Mouse (Mus musculus) T-helper 1 cell (primary cell): ENCODE data around the gene Cuedc1.

Source experiments
- in situ Hi-C: fragments of 300-600 bp; cut with MboI, MseI; formaldehyde crosslinking; loops from one replicate; pipeline ENCODE4 v1.15.1; 2025; ENCODE audit warnings: high pct_unique_total_duplicates

Gene Cuedc1

DNA sequence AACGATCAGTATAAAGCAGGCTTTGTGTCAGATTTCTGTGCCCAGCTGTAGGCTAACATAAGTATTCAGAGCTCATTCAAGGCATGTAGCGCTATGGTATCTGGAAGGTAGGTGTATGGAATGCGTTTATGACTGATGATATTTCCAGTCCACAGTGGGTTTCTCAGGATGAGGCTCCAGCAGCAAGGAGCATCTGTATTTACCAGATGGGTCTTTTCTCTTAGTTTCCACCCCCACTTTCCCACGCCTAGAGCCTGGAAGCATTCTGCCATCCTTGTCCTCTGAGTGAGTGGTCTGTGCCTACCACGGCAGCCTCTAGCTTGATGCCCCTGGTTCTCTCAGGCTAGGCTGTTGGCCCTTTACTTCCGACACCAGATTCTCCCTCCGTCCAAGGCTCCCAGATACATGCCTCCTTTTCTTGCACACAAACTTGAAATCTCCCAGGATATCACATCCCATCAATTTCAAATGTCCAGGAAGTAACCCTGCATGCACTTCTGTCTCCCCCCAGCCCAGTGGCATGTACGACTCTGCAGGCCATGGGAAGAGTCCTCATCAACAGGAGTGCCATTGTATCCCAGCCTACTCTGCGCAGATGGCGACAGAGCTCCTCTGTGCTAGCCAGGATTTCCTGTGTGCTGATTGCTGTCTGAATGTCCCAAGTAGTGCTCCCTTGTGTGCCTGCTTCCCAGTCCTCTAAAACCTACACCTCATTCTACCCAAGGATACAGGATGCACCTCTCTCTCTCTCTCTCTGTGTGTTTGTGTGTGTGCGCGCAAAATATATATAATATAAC is 48.6 kb downstream of the Cuedc1 start:
- in situ Hi-C loops, result no loop called here

DNA sequence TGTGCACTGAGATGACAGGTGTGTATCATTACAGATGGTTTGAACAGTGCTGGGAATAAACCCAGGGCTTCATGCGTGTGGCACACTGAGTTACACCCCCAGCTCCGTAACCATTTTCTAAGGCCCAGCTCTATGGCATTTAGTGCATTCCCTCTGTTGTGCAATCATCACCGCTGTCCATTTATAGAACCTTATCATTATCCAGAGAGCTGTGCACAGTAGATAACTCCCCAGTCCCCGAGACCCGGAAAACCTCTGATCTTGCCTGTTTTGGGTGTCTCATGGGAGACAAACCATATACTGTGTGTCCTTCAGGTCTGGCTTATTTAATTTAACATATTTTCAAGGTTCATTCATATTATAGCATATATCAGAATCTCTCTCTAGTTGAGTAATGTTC is 49.5 kb downstream of the Cuedc1 start:
- in situ Hi-C loops, result no loop called here

DNA sequence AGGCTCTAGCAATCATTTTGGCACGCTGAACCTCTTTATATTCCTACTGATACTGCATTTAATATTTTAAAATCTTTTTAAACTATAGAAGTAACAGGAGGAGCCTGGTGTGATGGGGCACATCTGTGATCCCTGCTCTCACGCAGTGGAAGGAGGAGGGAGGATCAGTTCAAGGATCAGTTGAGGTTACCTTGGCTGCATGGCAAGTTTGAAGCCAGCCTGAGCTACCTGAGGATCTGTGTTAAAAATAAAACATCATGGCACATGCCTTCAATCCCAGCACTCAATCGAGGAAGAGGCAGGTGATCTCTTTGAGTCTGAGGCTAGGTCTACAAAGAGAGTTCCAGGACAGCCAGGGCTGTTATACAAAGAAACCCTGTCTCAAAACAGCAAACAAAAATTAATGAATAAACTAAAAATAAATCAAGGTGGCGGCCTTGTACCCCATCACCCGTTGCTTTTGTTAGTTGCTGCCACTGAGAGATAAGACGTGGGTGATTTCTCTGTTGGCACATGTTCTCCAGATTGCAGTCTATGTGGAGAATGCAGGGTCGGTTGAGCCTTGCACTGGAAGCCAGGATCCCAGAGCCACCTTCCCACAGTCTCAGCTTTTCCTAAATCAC is 50.3 kb downstream of the Cuedc1 start:
- in situ Hi-C loops, result no loop called here

DNA sequence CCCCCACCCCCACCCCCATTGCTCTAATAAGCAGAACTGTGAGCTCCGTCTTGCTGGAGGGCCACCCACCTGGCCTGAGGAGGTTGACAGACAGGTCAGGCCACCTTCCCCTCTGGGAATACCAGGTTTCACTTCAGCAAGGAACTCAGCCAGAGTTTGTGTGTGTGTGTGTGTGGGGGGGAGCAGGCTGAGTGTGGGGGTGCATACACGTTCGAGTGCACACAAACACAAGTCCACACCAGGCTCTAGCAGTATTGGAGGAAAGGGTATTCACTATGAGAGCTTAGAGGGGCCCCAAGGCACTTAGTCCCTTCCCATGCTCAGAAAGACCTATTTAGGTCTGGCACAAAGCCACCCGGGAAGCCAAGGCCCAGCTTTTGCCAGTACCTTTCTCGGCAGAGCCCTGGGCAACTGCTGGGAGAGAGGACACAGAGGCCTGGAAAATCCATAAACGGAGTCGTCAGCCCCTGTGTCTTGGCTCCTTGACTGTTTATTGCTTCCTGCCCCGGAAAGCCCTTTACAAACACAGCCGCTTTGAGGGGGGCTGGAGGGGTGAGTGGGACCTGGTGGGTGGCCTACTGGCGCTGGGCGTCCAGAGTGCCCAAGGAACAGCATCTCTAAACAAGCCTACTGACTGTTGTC is 50.9 kb downstream of the Cuedc1 start:
- in situ Hi-C loops, result no loop called here

DNA sequence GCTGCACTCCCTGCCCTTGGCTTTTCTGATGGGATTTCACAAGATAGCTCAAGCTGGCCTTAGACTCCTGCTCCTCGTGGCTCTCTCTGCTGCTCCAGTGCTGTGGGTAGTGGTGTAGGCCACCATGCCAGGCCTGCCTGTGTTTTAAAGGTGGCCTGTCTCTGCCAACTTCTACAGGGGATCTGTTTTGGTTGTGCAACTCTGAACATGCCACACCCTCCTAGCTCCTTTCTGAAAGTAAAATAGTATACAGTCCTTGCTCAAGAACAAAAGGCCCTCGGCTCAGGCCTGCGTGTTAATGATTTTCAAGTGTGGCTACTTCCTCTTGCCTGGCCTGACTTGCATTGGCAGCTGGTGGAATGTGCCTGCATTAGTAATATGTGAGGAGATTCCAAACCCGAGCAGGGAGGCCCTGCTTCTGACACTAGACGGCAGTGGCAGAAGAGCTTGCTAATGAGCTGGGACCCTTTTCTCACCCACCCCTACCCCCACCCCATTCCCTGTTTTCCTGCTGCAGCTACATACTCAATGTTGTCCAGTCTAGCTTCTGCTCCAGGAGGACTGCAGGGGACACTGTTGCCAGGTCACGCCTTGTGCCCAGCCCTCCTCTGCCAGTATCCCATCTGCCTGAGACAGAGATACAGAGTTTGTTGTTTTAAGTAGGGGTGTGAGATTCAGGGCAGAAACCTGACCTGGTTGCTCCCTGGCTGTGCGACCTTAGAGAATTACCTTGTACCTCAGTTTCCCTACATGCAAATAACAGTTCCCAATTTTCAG is 53.7 kb downstream of the Cuedc1 start:
- in situ Hi-C loops, result no loop called here

DNA sequence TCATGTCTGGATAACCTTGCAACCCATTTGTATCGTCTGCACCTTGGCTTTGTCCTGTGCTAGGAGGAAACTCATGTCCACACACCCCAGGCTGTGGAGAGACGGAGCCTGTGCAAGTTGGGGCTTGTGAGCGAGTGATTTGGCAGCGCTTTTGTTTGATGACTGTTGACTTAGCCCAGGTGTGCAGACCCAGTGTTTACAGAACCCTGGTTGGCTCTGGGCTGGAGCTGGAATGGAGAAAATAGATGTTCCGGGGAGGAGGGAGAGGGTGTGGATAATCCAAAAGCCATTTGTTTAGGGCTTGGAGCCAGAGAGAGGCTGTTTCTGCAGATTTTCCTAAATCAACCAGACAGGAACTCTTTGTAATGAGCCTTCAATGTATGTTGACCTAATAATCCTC is 56.0 kb downstream of the Cuedc1 start:
- in situ Hi-C loops, result no loop called here

DNA sequence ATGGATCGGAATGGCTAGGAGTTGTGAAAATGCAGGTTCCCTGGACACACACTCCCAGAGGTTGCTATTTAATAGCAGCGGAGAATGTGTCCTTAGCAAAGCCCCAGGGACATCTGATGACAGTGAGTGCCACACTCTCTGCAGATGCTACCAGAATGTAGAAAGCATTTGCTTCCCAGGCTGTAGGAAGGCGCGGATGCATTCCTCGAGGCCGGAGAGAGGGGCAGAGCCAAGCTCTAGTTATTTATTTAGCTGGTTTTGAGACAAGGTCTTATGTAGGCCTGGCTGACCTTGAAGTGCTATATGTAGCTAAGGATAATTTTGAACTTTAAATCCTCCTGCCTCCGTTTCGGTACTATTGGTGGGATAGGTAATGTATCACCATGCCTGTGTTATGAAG is 56.6 kb downstream of the Cuedc1 start:
- in situ Hi-C loops, result no loop called here

DNA sequence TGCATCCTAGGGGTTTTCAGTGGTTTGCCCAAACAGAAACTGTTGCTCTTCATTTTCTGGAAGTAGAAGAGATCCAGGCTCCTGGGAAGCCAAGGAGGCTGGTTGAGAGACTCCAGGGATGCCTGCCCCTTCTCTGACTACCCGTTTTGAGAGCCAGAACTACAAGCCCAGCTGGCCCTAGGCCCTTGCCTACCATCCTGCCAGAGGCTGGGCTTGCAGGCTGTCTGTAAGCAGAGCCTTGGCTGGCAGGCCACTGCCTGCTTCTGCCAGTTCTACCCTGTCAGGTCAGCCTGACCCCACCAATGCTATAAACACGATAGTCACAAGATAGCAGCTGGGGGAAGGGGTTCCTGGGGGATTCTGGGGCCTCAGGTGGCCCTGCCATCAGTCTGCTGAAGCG is 57.6 kb downstream of the Cuedc1 start:
- in situ Hi-C loops, result no loop called here

DNA sequence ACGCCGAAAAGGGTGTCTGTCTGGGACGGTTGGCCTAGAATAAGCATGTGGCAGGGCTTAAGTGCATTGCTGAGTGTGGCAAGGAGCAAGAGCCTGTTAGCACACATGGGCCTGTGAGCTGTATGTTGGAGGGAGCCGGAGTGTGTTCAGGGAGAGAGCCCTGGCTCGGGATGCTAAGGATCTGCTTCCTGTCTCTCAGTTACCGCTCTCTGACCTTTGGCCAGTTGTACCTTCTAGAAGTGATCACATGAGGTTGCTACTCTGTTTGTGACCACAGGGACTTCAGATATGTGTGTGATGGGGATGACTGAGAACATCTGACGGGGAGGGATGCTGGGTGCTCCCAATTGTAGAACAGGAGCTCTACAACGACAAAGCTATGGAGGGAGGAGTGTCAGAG is 58.1 kb downstream of the Cuedc1 start:
- in situ Hi-C loops, result no loop called here

DNA sequence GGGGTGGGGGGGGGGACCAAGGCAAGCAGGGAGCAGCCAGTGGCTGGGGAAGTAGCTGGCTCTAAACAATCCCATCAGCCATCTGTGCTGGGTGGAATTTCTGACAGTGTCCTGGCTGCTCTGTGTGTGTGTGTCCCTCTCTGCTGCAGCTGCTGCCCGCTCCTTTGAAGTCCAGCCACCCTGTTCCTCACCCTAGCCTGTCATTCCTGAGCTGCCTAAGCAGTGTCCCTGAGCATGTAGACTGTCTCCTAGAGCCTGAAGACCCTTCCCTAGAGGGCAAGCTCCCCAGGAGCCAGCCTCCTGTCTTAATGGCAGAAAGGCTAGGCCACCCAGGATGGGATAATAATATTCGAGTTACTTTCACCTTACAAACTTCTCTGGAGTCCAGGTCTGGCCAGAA is 58.5 kb downstream of the Cuedc1 start:
- in situ Hi-C loops, result no loop called here

DNA sequence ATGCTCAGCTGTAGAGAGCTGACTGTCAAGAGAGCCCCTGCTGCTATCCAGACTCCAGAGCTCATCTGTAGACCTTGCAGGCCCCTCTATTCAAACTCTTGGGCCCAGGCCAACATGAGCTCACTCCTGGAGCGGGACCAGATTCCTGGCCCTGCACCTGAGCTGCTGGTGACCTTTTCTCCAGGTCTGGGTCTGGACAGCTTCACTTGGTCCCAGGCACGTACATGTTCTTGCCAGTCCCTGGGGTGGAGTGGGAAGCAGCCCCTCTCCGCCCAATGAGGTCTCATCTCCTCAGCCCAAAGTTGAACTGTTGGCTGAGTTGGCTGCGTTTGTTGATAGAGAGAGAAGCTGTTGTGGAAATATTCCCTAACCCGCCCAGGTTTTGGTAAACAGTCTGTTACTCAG is 61.0 kb downstream of the Cuedc1 start:
- in situ Hi-C loops, result no loop called here

DNA sequence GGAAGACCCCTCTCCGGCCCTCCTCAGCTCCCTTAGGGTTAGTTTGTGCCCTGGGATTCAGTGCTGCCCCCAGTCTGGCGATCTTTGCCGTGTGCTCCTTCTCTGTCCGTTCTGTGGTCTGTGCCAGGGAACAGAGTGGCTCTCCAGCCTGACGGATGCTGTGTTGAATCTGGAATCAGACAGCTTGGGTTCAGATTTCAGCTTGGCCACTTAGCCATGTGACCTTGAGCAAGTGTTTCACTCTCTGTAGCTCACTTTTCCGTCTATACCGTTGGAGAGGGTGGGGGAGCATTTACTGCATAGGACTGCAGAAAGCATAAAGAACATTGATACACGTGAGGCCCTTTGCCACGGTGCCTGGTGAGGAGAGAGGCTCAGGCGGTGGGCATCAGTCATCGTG is 61.5 kb downstream of the Cuedc1 start:
- in situ Hi-C loops, result no loop called here

DNA sequence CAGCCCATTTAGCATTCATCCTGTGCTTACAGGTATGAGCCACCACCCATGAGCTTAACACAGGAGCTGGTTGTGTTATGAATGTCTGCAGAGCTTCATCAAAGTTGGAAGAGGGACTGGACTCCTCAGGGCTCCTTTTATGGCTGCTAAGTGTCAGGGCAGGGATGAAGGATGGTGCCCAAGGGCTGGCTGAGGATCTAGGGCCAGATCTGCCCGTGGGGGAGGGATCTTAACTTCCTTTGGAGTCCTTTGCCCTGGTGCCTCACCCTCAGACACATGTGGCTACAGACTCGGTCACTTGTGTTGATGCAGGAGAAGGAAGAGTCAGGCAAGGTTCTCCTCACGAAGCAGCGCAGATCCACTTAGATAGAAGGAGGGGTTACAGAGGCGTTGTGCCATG is 62.5 kb downstream of the Cuedc1 start:
- in situ Hi-C loops, result no loop called here

DNA sequence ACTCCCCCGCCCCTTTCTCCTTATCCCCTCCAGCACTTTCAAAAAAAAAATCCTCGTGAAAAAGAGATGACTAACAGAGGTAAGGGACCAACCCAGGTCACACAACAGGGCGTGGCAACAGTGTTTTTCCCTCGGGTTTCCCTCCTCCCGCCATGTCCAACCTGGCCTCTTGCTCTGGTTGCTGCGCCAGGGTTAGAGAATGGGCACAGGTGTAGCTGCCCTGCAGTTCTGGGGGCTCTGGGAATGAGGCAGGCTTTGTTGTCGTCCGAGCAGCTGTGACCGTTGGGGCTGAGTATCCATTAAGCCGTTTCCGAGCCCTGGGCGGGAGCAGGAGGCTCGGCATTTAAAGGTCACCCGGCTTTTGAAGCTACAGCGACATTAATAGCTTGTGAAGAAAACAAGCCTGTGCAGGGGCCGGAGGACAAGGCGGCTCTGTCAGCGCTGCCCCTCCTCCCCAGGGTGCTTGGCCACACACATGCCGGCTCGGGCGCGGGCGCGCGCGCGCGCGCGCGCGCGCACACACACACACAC is 63.3 kb downstream of the Cuedc1 start:
- in situ Hi-C loops, result no loop called here

DNA sequence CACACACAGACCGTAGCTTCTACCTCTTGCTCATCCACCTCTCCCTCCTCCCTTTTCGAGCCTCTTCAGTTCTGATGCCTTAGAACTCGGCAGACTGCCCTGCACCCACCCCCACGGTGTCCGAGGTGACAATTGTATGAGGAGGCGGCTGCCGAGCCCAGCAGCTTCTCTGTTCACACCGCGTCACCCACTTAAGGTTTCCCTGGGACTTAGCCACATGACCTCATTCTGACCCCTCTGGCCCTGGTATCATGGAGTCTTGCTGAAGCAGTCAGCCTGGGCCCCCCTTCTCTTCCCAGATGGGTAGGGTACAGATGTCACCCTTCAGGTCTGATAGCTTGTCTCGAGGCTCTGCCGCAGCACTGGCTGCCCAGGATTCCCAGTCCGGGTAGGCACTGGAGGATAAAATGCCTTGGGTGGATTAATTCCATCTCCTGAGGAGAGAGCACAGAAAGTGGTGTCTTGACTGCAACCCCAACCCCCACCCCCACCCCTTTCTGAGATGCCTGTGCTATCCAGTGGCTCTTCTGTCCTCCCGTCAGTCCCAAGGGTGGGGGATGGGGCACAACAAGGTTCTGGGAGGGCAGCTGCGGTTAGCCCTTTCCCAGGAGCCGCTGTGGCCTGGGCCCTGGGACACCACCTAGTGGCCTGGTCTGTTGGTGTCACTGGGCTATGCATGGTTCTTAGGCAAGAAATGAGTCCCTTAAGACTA is 63.9 kb downstream of the Cuedc1 start:
- in situ Hi-C loops, result no loop called here

DNA sequence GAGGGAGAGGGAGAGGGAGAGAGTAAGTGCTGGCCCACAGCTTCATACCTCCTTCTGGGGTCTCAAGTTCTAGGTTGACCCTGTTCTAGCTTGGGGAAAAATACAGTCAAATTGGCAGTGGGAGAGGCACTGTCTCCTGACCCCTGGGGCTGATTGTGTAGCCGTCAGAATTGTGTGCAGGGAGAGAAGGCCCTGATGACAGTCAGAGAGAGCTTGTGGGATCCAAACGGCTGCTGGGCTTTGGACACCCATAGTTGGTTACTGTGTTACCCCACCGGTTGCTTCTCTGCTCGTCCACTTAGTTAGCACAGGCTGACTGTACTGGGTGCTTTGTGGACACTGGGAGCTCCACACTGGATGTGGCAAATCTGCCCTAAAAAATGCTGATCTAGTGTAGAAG is 64.9 kb downstream of the Cuedc1 start:
- in situ Hi-C loops, result no loop called here

DNA sequence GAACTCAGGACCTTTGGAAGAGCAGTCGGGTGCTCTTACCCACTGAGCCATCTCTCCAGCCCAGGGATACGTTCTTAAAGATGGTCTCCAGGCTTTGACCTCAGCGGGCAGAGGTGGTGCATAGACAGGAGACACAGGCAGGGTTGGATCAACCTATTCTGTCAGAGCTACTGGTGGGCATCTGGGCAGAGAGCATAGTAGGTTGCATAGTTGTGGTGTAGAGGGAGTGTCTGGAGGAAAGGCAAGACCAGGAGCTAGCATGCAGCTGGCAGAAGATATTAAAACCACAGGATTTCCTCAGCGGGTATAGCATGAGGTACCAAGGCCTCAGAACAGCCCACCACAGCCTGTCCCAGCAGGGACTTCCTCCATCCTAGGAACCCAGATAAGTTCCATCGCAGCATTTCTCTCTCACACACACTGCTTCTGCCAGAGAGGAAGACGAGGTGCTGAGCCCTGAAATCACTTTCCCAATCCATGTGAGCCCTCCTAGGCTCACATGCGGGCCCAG is 66.4 kb downstream of the Cuedc1 start:
- in situ Hi-C loops, result no loop called here

DNA sequence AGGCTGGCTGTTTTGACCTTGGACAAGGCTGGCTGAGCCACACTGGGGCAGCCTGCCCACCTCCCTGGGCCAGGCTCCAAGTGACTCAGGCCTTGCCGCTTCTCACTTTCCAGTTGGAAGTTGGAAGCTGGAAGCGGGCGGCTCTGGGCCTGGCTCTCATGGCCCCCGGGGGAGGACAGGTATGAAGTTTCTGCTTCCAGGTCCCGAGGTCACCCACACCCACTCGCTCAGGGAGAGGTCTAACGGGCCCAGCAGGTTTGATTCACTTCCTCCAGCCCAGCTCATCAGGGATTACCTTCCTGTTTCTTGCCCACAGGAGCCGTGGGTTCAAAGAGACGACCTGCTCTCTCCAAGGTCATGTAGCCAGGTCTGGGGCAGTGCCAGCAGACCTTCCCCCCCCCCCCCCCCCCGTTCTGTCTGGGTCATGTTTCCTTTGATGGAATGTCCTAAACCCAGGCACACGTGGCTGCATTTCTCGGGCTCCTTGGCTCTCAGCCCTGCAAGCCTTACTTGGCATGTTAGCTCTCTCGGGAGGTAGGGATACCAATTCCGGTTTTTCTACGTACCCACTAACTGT is 67.0 kb downstream of the Cuedc1 start:
- in situ Hi-C loops, result no loop called here

DNA sequence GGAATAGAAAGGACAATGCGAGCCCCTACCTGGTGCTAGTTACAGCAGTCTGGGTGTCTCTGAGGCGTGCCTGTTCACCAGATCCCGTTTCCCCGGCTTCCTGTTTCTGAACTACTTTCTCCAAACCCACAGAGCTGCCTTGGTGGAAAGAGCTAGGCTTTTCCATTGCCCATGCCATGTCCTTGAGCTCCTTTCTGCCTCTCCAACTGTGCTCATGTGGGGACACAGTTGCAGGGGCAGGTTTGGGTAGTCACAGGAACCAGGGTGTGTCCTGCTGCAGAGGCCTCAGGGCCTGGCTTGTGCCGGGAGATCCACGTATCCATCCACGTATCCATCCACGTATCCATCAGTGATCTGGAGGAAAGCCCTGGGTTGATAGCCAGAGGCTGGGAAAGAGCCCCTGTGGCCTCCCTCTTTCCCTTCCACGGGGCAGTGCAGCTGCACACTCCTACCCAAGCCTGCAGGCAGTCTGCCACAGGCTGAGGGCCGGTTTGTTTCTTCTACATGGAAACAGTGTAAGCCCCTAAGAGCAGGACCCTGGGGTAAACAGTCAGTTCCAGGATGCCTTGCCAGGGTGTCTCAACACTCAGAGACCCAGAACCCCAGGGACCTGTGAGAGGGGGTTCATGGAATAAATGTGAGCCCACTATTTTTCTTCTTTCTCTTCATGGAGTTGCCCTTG is 68.0 kb downstream of the Cuedc1 start:
- in situ Hi-C loops, result no loop called here

DNA sequence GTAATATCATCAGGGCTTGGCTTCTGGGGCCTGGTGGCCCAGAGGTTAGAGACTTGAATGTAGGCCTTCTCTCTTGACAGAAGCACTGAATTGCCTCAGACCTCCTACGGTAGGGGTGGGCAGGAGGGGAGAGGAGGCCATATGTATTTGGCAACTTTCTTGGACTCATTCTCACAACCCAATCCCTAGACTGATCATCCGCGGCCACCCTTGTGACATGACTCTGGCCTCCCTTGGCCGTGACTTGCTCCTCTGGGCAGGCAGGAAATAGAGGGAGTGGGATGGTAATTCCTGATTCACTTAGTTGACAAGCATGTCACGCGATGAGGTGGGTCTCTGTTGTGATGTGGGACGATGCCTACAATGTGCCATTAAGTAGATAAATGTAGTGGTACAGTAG is 68.6 kb downstream of the Cuedc1 start:
- in situ Hi-C loops, result no loop called here
